ENCODE assay signal across 8 mouse cellular contexts in the genomic region with DNA sequence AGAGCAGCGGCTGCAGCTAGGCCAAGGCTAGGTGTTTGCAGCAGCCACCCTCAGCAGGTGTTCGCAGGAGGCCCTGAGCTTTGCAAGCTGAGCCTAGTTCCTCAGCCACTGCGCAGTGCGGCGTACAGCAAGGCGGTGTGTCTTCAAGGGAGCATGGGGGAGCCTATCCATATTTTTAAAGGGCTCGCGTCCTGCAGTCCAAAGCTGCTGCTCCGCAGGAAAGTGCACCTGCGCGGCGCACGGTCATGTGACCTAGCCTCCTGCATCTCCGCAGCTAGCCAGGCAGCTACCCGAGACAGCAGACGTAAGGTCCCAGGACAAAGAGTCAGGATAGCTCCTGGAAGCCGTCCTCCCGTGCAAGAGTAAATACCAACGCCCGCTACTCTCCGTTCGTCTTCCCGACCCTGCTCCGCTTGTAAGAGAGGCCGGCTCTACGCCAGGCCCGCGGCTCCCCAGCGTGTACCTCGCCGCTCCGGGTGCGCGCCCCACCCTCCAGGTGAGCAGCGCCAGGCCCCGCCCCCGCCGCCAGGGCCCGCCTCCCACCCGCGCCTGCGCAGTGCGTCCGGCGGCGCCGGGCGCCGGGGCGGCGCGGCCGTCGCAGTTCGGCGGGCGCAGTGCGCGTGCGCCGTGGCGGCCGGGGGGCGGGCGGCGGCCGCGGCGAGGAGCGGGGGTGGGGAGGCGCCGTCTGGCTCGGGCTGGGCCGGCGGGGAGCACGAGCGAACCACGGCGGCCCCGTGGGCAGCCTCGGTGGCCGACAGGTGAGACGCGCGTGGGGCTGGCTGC. TPM values are rescaled to one million over a fixed set of nuclear protein-coding genes. Genes with fewer than 3 reads are reported as not detected.
DNase-seq lines count a peak whose midpoint lies in the region; ATAC-seq and TF ChIP-seq lines count a peak whose summit lies in the region.

A gene (plus strand): TSS at position 648 of the 783 bp plus-strand sequence.

- no peak for TF ChIP-seq POLR2A in bone marrow macrophage, adult 2 months (IDR thresholded peaks at IDR 0.05; ENCODE audit: borderline replicate concordance, low read depth, low read length)
- TF ChIP-seq POLR2A in liver, adult 2 months (IDR thresholded peaks at IDR 0.05; ENCODE audit: extremely low read depth, insufficient read depth, low read length), result 0 out of 2 replicates have a peak, but pooled peaks have one; percentile 16

- H3K27ac ChIP-seq in bone marrow macrophage, adult 2 months (ENCODE audit: insufficient read depth, low read depth, low read length), result peak within 1 kb of the TSS; percentile 57
- peak within 1 kb of the TSS; percentile 87 for H3K27ac ChIP-seq in heart, embryonic 12.5 days (ENCODE audit: poor library complexity, severe bottlenecking)
- H3K27ac ChIP-seq in kidney, postnatal 0 days, result peak within 1 kb of the TSS; percentile 97
- peak within 1 kb of the TSS; percentile 95 for H3K27ac ChIP-seq in liver, adult 2 months (replicated peaks; ENCODE audit: insufficient read depth, low read depth, low read length)

- H3K79me2 ChIP-seq in liver, adult 2 months (ENCODE audit: control insufficient read depth, insufficient read depth, low read length), result peaks cover 23% of the 10 kb centered on the region

- WGBS in heart, embryonic 12.5 days, result 5% methylated on average over 79 of the region's 85 CpGs
- 1% methylated on average over 66 of the region's 85 CpGs for WGBS in kidney, postnatal 0 days
- WGBS in liver, adult 2 months, result 1% methylated on average over 79 of the region's 85 CpGs

- peak within 1 kb of the TSS; percentile 97 for H3K4me3 ChIP-seq in bone marrow macrophage, adult 2 months (ENCODE audit: insufficient read depth, low read length)
- H3K4me3 ChIP-seq in heart, embryonic 12.5 days, result peak within 1 kb of the TSS; percentile 91
- H3K4me3 ChIP-seq in kidney, postnatal 0 days (replicated peaks; ENCODE audit: low read depth, low read length), result peak within 1 kb of the TSS; percentile 96
- peak within 1 kb of the TSS; percentile 94 for H3K4me3 ChIP-seq in liver, adult 2 months (ENCODE audit: insufficient read depth, low read depth, low read length)

- TF ChIP-seq CTCF in bone marrow macrophage, adult 2 months (IDR thresholded peaks at IDR 0.05; ENCODE audit: low read depth, low read length), result no peak
- TF ChIP-seq CTCF in kidney, postnatal 0 days (IDR thresholded peaks at IDR 0.05; ENCODE audit: low read depth), result no peak
- TF ChIP-seq CTCF in liver, adult 2 months (IDR thresholded peaks at IDR 0.05; ENCODE audit: low read depth, low read length), result no peak

- H3K9me3 ChIP-seq in heart, embryonic 12.5 days (replicated peaks), result peaks cover 6% of the 10 kb centered on the region
- H3K9me3 ChIP-seq in kidney, postnatal 0 days (replicated peaks; ENCODE audit: low read length), result no peaks in the 10 kb centered on the region

- peak within 1 kb of the TSS; percentile 85 for H3K4me2 ChIP-seq in heart, embryonic 12.5 days
- H3K4me2 ChIP-seq in kidney, postnatal 0 days (ENCODE audit: low read length), result peak within 1 kb of the TSS; percentile 92

- H3K4me1 ChIP-seq in bone marrow macrophage, adult 2 months (ENCODE audit: control insufficient read depth, insufficient read depth, low read length), result peaks cover 6% of the 10 kb centered on the region; the same call in 1 of the 2 replicates
- peaks cover 23% of the 10 kb centered on the region; the same call in 1 of the 2 replicates for H3K4me1 ChIP-seq in heart, embryonic 12.5 days (replicated peaks)
- peaks cover 8% of the 10 kb centered on the region for H3K4me1 ChIP-seq in kidney, postnatal 0 days (replicated peaks; ENCODE audit: insufficient read depth, low read length)
- peaks cover 16% of the 10 kb centered on the region for H3K4me1 ChIP-seq in liver, adult 2 months (ENCODE audit: control insufficient read depth, insufficient read depth, low read length)

- DNase-seq in B cell, adult 2 months, result peak; percentile 93 to 95
- DNase-seq in kidney, postnatal 0 days (ENCODE audit: low spot score), result peak; percentile 72
- peak; percentile 74 for DNase-seq in liver, adult 2 months (ENCODE audit: extremely low read depth, low read depth, low spot score)
- DNase-seq in spleen, postnatal 36 days (ENCODE audit: low spot score in 2 of 2), result peak; percentile 81 to 82

- peak; percentile 59 for ATAC-seq in erythroid progenitor cell, adult 5-6 weeks (replicated peaks; ENCODE audit: low FRiP score, poor library complexity, severe bottlenecking)
- peak; percentile 89 for ATAC-seq in heart, embryonic 12.5 days (ENCODE audit: insufficient number of reproducible peaks, low FRiP score)
- peak; percentile 88 for ATAC-seq in kidney, postnatal 0 days (replicated peaks; ENCODE audit: low FRiP score, low read depth)
- peak; percentile 20; the same call in 1 of the 2 replicates for ATAC-seq in monocyte, adult 5-6 weeks (replicated peaks; ENCODE audit: insufficient number of reproducible peaks, low FRiP score, low TSS enrichment, poor library complexity, severe bottlenecking)

- H3K27me3 ChIP-seq in heart, embryonic 12.5 days (replicated peaks), result no peaks in the 10 kb centered on the region
- H3K27me3 ChIP-seq in kidney, postnatal 0 days (ENCODE audit: insufficient read depth, low read length), result no peaks in the 10 kb centered on the region
- H3K27me3 ChIP-seq in liver, adult 2 months (ENCODE audit: control insufficient read depth, insufficient read depth, low read length), result no peaks in the 10 kb centered on the region

- H3K9ac ChIP-seq in heart, embryonic 12.5 days, result peak within 1 kb of the TSS; percentile 96
- peak within 1 kb of the TSS; percentile 98 for H3K9ac ChIP-seq in kidney, postnatal 0 days (ENCODE audit: low read depth, low read length)
- peak within 1 kb of the TSS; percentile 99 for H3K9ac ChIP-seq in liver, adult 2 months (ENCODE audit: low read depth, low read length)

- H3K36me3 ChIP-seq in heart, embryonic 12.5 days, result peaks cover 6% of the 10 kb centered on the region; the same call in 1 of the 2 replicates
- H3K36me3 ChIP-seq in kidney, postnatal 0 days (ENCODE audit: insufficient read depth, low read length), result no peaks in the 10 kb centered on the region
- H3K36me3 ChIP-seq in liver, adult 2 months (ENCODE audit: control insufficient read depth, insufficient read depth, low read length), result no peaks in the 10 kb centered on the region

RNA-seq across cellular contexts. Expression of the gene that starts here (rescaled TPM):
- polyA plus RNA-seq in bone marrow macrophage, adult 2 months (2012; ENCODE audit: insufficient read depth, insufficient read length, missing spikeins), result 27.8 and 29.0 TPM in 2 replicates
- 10.8 and 15.9 TPM in 2 replicates for total RNA-seq in erythroid progenitor cell, adult 5-6 weeks (2015; ENCODE audit: low replicate concordance)
- total RNA-seq in erythroid progenitor cell, adult 5-6 weeks (2017; ENCODE audit: low replicate concordance), result 6.3 and 9.0 TPM in 2 replicates
- polyA plus RNA-seq in heart, embryonic 12.5 days (2016; fragmentation: Nextera tagmentation; extraction: Ambion mirVana), result 63.4 and 68.1 TPM in 2 replicates
- 67.6 and 71.8 TPM in 2 replicates for polyA plus RNA-seq in kidney, postnatal 0 days (2015; fragmentation: Nextera tagmentation; extraction: Ambion mirVana)
- 39.5 and 52.2 TPM in 2 replicates for total RNA-seq in liver, adult 2 months (2014; rRNA removed)
- 17.1 and 19.5 TPM in 2 replicates for polyA plus RNA-seq in liver, adult 2 months (2012; rRNA removed)
- 30.8 to 34.7 TPM (median 34.3 TPM) in 3 replicates for total RNA-seq in monocyte, adult 5-6 weeks (2017)

Comparison
In these comparisons a context has a peak if more than half of its experiments do, and no peak if none do; other contexts are left out.
1. Peak in every context shown above with its lines: DNase-seq, ATAC-seq, H3K4me3 ChIP-seq and H3K27ac ChIP-seq.
2. ATAC-seq: peak in every context shown above with its lines; median percentile 89 in heart, embryonic 12.5 days; 88 in kidney, postnatal 0 days; 59 in erythroid progenitor cell, adult 5-6 weeks; 20 in monocyte, adult 5-6 weeks.